Mouse (Mus musculus) megakaryocyte, embryonic 14.5 days (primary cell): ENCODE measurements around the gene Hmgcs1.

Experiments
- FLI1 ChIP-seq: IDR thresholded peaks from 2 replicates; pipeline ENCODE4 v1.6.1; 2012; ENCODE audit warnings: low read length, inconsistent platforms, mixed read lengths
- GATA1 ChIP-seq: IDR thresholded peaks from 3 replicates; pipeline ENCODE4 v1.6.1; 2012; ENCODE audit warnings: mixed read lengths, low read length, inconsistent platforms, borderline replicate concordance

- no peak for TF ChIP-seq GATA1
- TF ChIP-seq FLI1, result no peak
Observed at GRCm38 (mm10) chr13:119656246-119656645, 33.9 kb upstream of the Hmgcs1 start.
